Mouse (Mus musculus) hindbrain, postnatal 0 days (tissue): ENCODE results near the gene Senp5. TPM values are rescaled to one million over a fixed set of nuclear protein-coding genes. Genes with fewer than 3 reads are reported as not detected.

Experiments used
- ATAC-seq: fragments of 200-750 bp; cut with Nextera tagmentation; 2 replicates; pipeline ENCODE4 v1.8.0; 2017; ENCODE audit warnings: mild to moderate bottlenecking, moderate TSS enrichment, moderate library complexity
- DNase-seq: peaks from one replicate; pipeline ENCODE4 v3.0.0-alpha.2; 2015; ENCODE audit warnings: low spot score
- H3K27ac ChIP-seq: fragments of 300-500 bp; sonication (generic); 2 replicates; pipeline ENCODE4 v1.5.1; 2014; ENCODE audit warnings: mild to moderate bottlenecking
- H3K27me3 ChIP-seq: fragments of 300-500 bp; sonication (generic); 2 replicates; pipeline ENCODE4 v1.6.1; 2014; ENCODE audit warnings: low read length, mixed read lengths; ENCODE audit not compliant: insufficient read depth
- H3K36me3 ChIP-seq: fragments of 300-500 bp; sonication (generic); 2 replicates; pipeline ENCODE4 v1.6.1; 2014; ENCODE audit warnings: low read length, mixed read lengths; ENCODE audit not compliant: insufficient read depth
- H3K4me1 ChIP-seq: fragments of 300-500 bp; sonication (generic); 2 replicates; pipeline ENCODE4 v1.6.1; 2014; ENCODE audit warnings: antibody characterized with exemption, low read length, mixed read lengths; ENCODE audit not compliant: insufficient read depth
- H3K4me2 ChIP-seq: fragments of 300-500 bp; sonication (generic); 2 replicates; pipeline ENCODE4 v1.6.1; 2014; ENCODE audit warnings: low read depth, mild to moderate bottlenecking, low read length, moderate library complexity, mixed read lengths
- H3K4me3 ChIP-seq: fragments of 300-500 bp; sonication (generic); 2 replicates; pipeline ENCODE4 v1.5.1; 2014; ENCODE audit warnings: low read length
- H3K9ac ChIP-seq: fragments of 300-500 bp; sonication (generic); replicated peaks from 2 replicates; pipeline ENCODE4 v1.6.1; 2014; ENCODE audit warnings: mild to moderate bottlenecking, low read length, moderate library complexity, mixed read lengths
- H3K9me3 ChIP-seq: fragments of 300-500 bp; sonication (generic); 2 replicates; pipeline ENCODE4 v1.6.1; 2016; ENCODE audit warnings: low read length, mixed read lengths
- CTCF ChIP-seq: IDR thresholded peaks from 2 replicates; pipeline ENCODE4 v1.5.1; 2016; ENCODE audit warnings: antibody characterized with exemption, control low read depth, low read depth
- WGBS: fragments of 180-500 bp; shearing (Covaris S2); extraction: QIAGEN DNeasy Blood & Tissue Kit; methylation state at CpG from one replicate; pipeline ENCODE4 v1.1.7; 2014; 5-methylcytosine and 5-hydroxymethylcytosine counted together
- polyA plus RNA-seq: library from polyadenylated mRNA; unstranded; fragments of >200 nt; fragmentation: Nextera tagmentation; extraction: Ambion mirVana; gene quantifications from 2 replicates; pipeline ENCODE4 v1.2.1, GENCODE M21; 2015
- total RNA-seq: library from RNA; depleted of rRNA; stranded (reverse); fragments of >200 nt; gene quantifications from 2 replicates; pipeline ENCODE4 v1.2.3, GENCODE M21; 2014

The Senp5 gene
- total and polyA plus RNA-seq, 2 experiments from 2014 or later = 11.8 to 21.4 TPM

DNA sequence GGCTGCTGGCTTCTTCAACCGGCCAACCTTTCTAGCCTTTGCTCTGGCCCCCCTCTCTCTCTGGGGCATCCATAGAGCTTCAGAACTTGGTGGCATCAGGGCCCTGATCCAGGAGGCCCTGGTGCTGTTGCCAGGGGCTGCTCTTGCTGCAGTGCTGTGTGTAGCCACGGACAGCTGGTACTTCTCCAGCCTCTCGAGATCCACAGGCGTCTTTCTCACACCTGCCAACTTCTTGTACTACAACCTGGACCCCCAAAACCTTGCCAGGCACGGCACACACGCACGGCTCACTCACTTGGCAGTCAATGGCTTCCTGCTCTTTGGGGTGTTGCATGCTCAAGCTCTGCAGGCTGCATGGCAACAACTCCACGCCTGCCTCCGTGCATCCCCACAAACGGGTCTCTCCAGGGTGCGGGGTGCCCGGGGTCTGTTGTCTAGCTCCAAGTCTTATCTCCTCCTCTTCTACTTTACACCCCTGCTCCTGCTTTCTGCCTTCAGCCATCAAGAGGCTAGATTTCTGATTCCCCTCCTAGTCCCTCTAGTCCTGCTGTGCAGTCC lies 58.3 kb downstream of the Senp5 start:
- Histone ChIP-seq H3K4me1 (peaks cover 24% of the 10 kb centered on the region), H3K9ac (no peak overlapping the region), H3K27ac (no peak overlapping the region), H3K27me3 (no peaks in the 10 kb centered on the region), H3K9me3 (no peaks in the 10 kb centered on the region), H3K36me3 (no peaks in the 10 kb centered on the region), H3K4me3 (no peak overlapping the region), H3K4me2 (no peak overlapping the region)
- WGBS = 74% methylated on average over 12 of the region's 12 CpGs
- DNase-seq (no peak), ATAC-seq (no peak)
- TF ChIP-seq CTCF = no peak

DNA sequence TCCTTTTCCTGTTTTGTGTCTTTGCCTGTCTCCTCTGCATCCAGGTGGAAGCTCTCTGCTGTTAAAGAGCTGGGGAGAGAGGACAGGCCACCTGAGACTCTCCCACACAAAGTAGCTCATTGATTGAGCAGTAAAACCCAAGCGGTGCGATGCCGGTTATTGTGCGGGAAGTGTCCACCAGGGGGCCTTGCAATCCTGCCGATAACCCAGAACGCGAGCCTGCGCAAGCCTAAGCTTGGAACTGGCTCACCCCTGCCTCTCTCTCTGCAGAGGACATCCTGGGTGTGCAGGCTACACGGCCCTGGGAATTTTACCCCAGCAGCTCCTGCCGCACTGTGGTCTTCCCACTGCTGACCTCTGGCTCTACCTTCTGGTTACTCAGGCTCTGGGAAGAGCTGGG lies 59.1 kb downstream of the Senp5 start:
- DNase-seq = peak; percentile 87
- H3K4me2 ChIP-seq = no peak overlapping the region

DNA sequence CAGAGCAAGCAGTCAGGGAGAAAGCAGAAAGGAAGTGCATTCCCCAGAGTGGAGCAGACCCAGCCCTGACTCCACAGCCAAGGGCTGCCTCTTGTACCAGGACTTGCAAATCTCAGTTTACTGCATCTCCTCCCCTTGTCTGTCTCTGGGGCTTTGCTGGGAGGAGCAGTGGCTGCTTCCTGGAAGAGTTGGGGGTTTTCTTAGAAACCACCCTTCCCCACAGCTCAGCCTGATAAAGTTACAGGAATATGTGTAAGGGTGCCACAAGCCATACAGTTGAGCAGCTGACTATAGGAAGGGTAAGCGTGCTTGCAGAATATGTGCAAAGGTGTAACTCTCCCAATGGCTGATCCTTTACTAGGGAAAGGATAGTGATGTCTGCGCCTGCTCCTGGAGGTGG lies 62.5 kb downstream of the Senp5 start:
- no peak for DNase-seq
- H3K9me3 ChIP-seq = no peaks in the 10 kb centered on the region
- no peak overlapping the region for H3K9ac ChIP-seq
- H3K4me2 ChIP-seq = no peak overlapping the region
- no peak overlapping the region for H3K4me3 ChIP-seq
- no peak for ATAC-seq
- H3K27me3 ChIP-seq = no peaks in the 10 kb centered on the region
- TF ChIP-seq CTCF = no peak
- WGBS = 79% methylated on average over 2 of the region's 2 CpGs
- H3K27ac ChIP-seq = no peak overlapping the region
- H3K4me1 ChIP-seq = 0 out of 2 replicates have a peak, but pooled peaks cover 1% of the 10 kb centered on the region
- no peaks in the 10 kb centered on the region for H3K36me3 ChIP-seq

More for the DNA sequence above, 59.1 kb downstream of the Senp5 start:
- H3K9me3 ChIP-seq = no peaks in the 10 kb centered on the region
- H3K27me3 ChIP-seq = no peaks in the 10 kb centered on the region
- WGBS = 3% methylated on average over 10 of the region's 10 CpGs
- H3K36me3 ChIP-seq = no peaks in the 10 kb centered on the region
- TF ChIP-seq CTCF = peak; percentile 90
- H3K4me1 ChIP-seq = peaks cover 16% of the 10 kb centered on the region
- no peak overlapping the region for H3K4me3 ChIP-seq
- peak; percentile 36; the same call in 1 of the 2 replicates for ATAC-seq
- H3K9ac ChIP-seq = no peak overlapping the region
- no peak overlapping the region for H3K27ac ChIP-seq

- H3K9me3 ChIP-seq = no peaks in the 10 kb centered on the region
- H3K4me2 ChIP-seq = no peak overlapping the region
- 79% methylated on average over 6 of the region's 6 CpGs for WGBS
- peaks cover 14% of the 10 kb centered on the region for H3K4me1 ChIP-seq
- ATAC-seq = no peak
- no peak overlapping the region for H3K27ac ChIP-seq
- H3K36me3 ChIP-seq = no peaks in the 10 kb centered on the region
- H3K4me3 ChIP-seq = no peak overlapping the region
- DNase-seq = no peak
- no peak for TF ChIP-seq CTCF
- no peak overlapping the region for H3K9ac ChIP-seq
- H3K27me3 ChIP-seq = no peaks in the 10 kb centered on the region
Observed at GRCm38 (mm10) chr16:31938856-31939255, 64.2 kb downstream of the Senp5 start.

DNA sequence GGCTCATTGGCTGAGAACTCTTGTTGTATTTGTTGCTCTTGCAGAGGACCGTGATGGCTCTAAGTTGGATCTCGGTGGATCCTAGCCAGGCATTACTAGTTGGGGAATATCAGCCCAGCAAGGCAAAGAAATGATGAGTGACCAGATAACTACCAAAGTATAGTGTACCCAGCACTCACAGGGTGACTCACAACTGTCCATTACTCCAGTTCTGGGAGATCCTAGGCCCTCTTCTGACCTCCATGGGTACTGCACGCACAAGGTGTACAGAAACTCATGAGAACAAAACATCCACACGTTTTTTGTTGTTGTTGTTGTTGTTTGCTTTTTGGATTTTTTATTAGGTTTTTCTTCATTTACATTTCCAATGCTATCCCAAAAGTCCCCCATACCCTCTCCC lies 66.5 kb downstream of the Senp5 start:
- Histone ChIP-seq H3K27me3 (no peaks in the 10 kb centered on the region), H3K4me1 (peaks cover 22% of the 10 kb centered on the region), H3K4me2 (no peak overlapping the region), H3K9ac (no peak overlapping the region), H3K27ac (no peak overlapping the region), H3K36me3 (no peaks in the 10 kb centered on the region), H3K9me3 (no peaks in the 10 kb centered on the region), H3K4me3 (no peak overlapping the region)
- ATAC-seq (no peak), DNase-seq (no peak)
- peak; percentile 31 for TF ChIP-seq CTCF
- WGBS = 88% methylated on average over 4 of the region's 4 CpGs

DNA sequence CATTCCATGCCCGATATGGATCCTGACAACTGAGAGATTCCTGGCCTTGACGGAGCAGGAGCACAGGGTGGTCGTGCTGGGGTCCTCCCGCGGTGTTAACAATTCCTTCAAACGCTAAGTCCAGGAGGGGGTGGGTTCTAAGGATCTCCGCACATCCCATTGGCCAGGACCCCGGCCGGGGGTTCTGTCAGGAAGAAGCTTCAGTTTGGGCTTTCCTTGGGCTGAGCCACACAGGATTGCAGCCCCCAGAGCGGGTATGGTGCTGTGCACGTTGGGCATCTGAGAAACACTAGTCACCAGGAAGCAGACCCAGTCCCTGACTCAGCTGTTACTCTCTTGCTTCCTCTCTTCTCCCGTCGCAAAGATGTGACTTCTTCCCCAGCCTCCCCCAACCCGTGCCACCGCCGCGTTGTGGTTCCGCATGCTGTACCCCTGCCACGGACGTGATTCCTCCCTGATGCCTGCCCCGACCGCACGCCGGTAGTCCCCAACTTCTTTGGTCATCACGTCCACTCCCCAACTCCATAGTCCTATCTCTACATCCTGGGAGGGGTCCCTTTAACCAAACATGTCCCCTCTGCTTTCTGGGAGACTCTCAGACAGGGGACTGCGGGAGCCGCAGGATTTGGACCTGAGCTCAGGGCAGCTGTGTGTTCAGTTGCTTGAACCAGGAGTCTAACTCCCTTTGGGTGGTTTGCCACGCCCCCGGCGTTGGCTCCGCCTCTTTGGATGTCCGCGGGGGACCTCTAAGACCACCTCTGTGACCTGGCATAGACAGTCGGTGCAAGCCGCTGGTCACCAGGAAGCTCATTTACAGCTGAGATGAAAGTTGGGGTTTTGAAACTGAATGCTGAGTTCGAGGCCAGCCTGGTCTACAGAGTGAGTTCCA lies 67.8 kb downstream of the Senp5 start:
- H3K4me3 ChIP-seq = peak overlapping the region; percentile 31
- no peak for TF ChIP-seq CTCF

More for the DNA sequence above, 67.8 kb downstream of the Senp5 start:
- Histone ChIP-seq H3K27ac (peak overlapping the region; percentile 96; the same call in 1 of the 2 replicates), H3K9ac (peak overlapping the region; percentile 63), H3K36me3 (no peaks in the 10 kb centered on the region), H3K27me3 (no peaks in the 10 kb centered on the region), H3K4me2 (peak overlapping the region; percentile 67), H3K9me3 (no peaks in the 10 kb centered on the region), H3K4me1 (peaks cover 22% of the 10 kb centered on the region)
- WGBS = 4% methylated on average over 35 of the region's 36 CpGs
- ATAC-seq = no peak
- DNase-seq = peak; percentile 59
